Mouse (Mus musculus) lung, adult 2 months (tissue): Measurements from ENCODE around the gene Tnr. TPM values are rescaled to one million over a fixed set of nuclear protein-coding genes. Genes with fewer than 3 reads are reported as not detected.

Experiments
- DNase-seq: peaks from one replicate; pipeline ENCODE4 v3.0.0; 2022
- H3K4me1 ChIP-seq: fragments of 200-500 bp; 2 replicates; pipeline ENCODE4 v1.6.1; 2011; ENCODE audit warnings: low read length; ENCODE audit not compliant: control insufficient read depth, insufficient read depth
- H3K4me3 ChIP-seq: fragments of 200-500 bp; replicated peaks from 2 replicates; pipeline ENCODE3; 2011; ENCODE audit warnings: low read depth, mild to moderate bottlenecking, control low read depth, low read length; ENCODE audit errors: extremely low read depth
- CTCF ChIP-seq: fragments of 200-500 bp; IDR thresholded peaks from 2 replicates; pipeline ENCODE4 v1.5.1; 2011; ENCODE audit warnings: mild to moderate bottlenecking, low read length, control low read depth; ENCODE audit not compliant: insufficient read depth
- POLR2A ChIP-seq: fragments of 200-500 bp; IDR thresholded peaks from 2 replicates; pipeline ENCODE4 v1.6.1; 2011; ENCODE audit warnings: low read depth, mild to moderate bottlenecking, control low read depth, low read length, borderline replicate concordance; ENCODE audit errors: extremely low read depth
- WGBS: fragments of 180-500 bp; shearing (Covaris S2); methylation state at CpG from one replicate; pipeline ENCODE4 v1.1.7; 2018; 5-methylcytosine and 5-hydroxymethylcytosine counted together
- polyA plus RNA-seq: library from polyadenylated mRNA; depleted of rRNA; stranded (reverse); fragments of >200 nt; gene quantifications from 2 replicates; pipeline ENCODE4 v1.2.3, GENCODE M21; 2012

Gene Tnr
- polyA plus RNA-seq, 1 experiment: 0.12 TPM

DNA sequence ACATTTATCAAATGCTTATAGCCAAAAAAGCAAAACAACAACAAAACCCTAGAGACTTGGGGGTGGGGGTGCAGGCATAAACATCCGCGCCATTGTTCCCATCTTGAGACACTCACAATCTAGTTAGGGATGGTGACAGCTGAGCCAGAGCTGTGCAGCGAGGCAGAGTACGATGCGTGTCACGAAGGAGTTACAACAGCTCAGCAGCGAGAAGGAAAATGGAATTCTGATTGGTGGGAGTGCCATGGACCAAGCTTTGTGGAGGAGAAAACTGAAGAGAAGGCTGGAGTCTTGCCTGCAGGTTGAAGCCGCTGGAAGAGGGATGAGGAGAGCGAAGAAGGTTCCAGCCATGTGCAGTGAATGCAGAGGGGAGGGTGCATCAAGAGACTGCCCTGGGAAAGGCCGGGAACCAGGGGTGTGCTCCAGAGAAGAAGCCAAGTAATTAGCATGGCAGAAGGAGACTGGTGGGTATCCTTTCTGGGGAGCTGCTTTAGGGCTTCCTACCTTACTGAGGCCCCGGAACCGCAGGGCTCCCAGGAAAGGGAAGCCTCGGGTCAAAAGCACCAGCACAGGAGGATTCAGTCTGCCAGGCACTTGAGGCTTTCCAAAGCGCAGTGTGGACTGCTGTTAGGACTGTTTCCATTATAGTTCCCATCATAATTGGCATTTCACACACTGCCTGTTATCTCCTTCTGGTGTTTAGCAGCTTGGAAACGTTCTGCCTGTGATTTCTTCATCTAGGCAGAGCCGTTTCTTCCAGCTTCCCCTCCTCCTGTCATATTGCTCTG, 91.3 kb downstream of the Tnr start:
- H3K4me3 ChIP-seq: no peak overlapping the region
- DNase-seq: no peak
- no peaks in the 10 kb centered on the region for H3K4me1 ChIP-seq
- no peak for TF ChIP-seq CTCF
- 64% methylated on average over 16 of the region's 16 CpGs for WGBS

DNA sequence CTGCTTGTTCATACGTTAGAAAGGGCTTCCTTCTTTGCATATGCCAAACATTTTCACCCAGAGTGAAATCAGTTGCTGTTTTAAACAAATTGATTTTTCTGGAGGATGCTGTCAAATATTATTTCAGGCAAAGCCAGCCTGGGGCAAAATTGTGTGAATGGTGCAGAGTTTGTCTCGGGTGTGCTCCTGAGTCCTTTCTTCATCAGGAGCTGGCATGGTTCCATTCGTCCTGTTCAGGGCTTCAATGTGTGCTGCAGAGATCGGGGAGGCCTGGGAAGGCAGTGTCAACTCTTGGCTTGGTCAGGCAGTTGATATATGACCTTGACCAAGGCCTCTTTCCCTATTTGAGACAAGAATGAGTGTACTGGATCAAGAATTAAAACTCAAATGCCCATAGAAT, 92.1 kb downstream of the Tnr start:
- H3K4me1 ChIP-seq: no peaks in the 10 kb centered on the region
- WGBS: 55% methylated on average over 4 of the region's 4 CpGs
- no peak for TF ChIP-seq POLR2A
- no peak for TF ChIP-seq CTCF
- no peak for DNase-seq
- no peak overlapping the region for H3K4me3 ChIP-seq

DNA sequence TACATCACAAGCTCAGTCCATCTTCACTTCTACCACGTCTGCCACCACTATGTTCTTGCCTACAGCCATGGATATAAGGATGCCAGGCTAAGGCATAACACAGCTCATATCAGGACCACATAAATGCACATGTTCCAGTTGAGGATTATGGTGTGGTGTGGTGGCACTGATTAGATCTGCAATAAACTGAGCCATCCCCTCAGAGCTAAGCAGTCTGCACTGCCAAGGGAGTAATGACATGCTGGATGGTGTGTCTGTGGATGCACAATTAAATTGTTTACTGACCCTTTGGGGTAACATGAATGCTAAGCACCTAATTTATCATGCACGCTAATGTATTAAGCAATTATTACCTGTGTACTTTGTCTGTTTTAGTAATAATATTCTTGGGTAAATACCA, 95.6 kb downstream of the Tnr start:
- no peak for DNase-seq
- H3K4me3 ChIP-seq: no peak overlapping the region
- TF ChIP-seq POLR2A: no peak
- TF ChIP-seq CTCF: no peak
- 80% methylated on average over 2 of the region's 2 CpGs for WGBS
- H3K4me1 ChIP-seq: no peaks in the 10 kb centered on the region

DNA sequence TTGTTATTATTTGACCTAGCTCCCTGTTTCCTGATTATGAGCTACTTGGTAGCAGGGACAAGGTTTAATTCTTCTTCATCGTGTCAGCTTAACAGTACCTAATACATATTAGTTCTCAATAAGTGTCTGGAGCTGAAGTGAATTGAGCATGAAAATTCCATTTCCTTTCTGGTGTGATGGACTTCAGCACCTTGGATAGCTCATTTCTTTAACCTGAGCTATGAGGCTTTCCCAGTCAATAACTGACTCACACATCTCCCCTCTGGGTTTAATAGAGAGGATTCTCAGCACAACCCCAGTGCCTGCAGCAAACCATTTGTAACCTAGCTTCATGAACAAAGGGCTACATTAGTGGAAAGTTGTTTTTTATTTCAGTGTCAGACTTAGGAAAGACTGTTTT, 97.8 kb downstream of the Tnr start:
- TF ChIP-seq POLR2A (no peak), CTCF (no peak)
- WGBS: 40% methylated on average over 1 of the region's 1 CpGs
- no peaks in the 10 kb centered on the region for H3K4me1 ChIP-seq
- no peak overlapping the region for H3K4me3 ChIP-seq
- DNase-seq: no peak

DNA sequence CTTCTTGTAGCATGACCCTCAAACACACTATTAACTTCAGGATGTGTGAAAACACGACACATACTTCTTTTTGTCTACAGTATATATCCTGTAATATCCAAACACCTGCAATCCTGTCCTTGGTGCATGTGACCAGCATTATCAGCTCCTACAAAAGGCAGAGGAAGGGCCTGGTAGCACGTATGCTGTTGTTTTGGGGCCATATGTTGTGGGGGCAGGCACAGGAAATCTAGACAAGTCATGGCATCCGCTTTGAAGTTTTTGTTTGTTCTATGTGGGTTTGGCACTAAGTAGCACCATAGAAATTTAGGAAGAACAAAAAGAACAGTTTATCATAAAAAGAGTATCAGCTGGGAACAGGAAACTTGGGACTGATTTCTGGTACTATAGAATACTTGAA, 105.5 kb downstream of the Tnr start:
- 54% methylated on average over 3 of the region's 3 CpGs for WGBS
- no peak for DNase-seq

DNA sequence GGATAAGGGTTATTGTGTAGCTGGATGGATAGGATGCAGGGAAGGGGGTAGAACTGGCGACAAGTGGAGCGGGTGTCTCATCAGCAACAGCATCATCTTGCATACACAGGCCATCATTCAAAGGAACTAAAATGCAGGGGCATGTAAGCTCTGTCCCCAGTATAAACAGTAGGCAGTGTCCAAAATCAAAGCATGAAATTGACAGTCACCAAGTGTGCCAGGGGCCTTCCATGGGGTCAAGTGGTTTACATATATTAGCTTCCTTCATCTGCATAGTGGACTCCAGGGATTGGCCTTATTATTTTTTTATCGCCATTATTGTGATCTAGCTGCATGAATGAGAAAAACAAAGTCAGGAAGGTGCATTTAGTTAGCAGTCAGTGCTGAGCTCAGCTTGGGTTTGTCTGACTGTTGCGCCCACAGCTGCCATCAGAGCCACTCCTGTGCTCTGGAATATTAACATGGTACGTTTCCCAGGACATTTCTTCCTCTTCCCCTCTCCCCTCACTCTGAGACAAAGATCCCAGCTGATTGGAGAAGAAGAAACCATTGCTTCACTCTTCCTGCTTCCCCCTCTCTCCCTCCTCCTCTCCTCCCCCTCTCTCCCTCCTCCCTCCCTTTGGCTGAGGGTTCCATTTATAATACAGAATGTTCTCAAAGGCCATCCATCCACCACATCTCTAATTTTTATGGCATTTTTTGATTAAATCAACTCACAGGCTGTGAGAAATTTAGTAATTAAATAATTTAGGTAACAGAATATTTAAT, 106.4 kb downstream of the Tnr start:
- H3K4me1 ChIP-seq: no peaks in the 10 kb centered on the region
- H3K4me3 ChIP-seq: no peak overlapping the region
- WGBS: 69% methylated on average over 5 of the region's 5 CpGs
- DNase-seq: no peak
- TF ChIP-seq POLR2A (no peak), CTCF (no peak)

More for the DNA sequence above, 105.5 kb downstream of the Tnr start:
- TF ChIP-seq POLR2A (no peak), CTCF (no peak)
- Histone ChIP-seq H3K4me1 (no peaks in the 10 kb centered on the region), H3K4me3 (no peak overlapping the region)

DNA sequence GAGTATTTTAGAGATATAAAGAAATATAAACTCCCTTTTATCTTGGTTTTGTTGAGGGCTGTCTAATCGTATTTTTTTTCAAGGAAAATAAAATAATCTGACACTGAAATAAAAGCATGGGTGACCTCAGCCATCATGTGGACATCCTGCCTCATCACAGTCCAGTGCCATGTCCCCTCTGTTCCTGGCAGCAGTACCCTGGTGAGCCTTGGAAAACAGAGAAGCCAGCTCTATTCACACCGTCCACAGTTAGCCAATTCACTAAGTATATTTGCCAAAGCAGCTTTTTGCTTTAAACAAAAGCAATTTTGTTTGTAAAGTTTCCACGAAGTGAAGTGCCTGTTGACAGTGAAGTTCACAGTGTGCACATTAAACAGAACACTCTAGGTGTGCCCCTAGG, 109.0 kb downstream of the Tnr start:
- no peak overlapping the region for H3K4me3 ChIP-seq
- no peak for DNase-seq
- H3K4me1 ChIP-seq: no peaks in the 10 kb centered on the region
- TF ChIP-seq CTCF: no peak
- TF ChIP-seq POLR2A: no peak
- 64% methylated on average over 3 of the region's 3 CpGs for WGBS

DNA sequence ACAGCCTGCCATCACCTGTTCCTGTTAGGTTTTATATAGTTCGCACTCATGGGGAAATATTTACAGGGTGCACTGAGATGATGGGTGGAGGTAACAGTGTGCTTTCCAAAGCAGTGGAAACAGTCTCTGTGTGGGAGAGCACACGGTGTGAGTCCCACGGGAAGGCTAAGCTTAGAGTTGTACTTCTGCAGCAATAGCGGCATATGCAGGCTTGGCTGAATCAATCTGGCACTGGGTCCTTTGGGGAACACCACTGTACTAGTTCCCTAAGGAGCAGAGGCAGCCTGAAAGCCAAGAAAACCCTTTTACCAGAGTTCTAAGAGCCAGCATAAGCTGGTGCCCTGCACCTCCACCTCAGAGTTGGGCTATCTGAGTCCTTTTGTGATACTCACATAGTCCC, 115.8 kb downstream of the Tnr start:
- no peak overlapping the region for H3K4me3 ChIP-seq
- H3K4me1 ChIP-seq: no peaks in the 10 kb centered on the region
- WGBS: 90% methylated on average over 4 of the region's 4 CpGs
- DNase-seq: no peak
- TF ChIP-seq POLR2A (no peak), CTCF (no peak)

DNA sequence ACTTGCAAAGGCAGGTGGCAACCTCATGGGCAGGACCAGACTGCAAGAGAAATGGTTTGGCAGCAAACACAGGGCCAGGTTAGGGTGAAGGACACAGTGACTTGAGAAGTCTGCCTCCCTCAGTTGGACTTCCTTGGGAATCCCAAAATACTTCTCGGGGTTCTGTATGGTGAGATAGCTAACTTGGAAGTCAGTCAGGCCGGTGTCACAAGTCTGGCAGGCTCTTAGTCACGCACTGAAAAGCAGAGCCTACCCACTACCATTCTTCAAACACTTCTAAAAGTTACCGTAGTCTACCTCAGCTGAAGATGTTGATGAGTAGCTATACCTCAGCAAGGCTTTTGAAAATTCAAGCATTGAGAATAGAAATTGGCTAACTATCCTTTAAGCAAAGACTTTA, 122.2 kb downstream of the Tnr start:
- TF ChIP-seq POLR2A (no peak), CTCF (no peak)
- no peaks in the 10 kb centered on the region for H3K4me1 ChIP-seq
- no peak overlapping the region for H3K4me3 ChIP-seq
- 85% methylated on average over 4 of the region's 4 CpGs for WGBS
- DNase-seq: no peak

DNA sequence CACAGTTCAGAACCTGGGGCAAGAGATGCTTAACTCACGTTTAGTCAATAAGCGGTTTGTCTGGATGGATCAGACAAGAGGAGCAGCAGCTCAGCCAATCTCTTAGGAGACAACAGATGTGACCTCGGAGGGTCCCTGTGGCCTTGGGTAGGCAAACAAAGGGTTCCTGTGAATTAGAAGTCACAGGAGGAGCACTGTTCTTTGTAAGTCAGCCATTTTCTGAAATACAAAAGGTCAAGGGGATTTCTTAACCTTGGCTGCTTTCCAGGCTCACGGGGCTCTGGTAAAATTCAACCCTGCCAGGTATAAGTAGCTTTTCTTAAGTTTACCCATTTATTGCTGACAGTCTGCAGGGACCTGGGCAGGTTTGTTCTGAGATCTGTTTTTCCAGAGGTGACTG, 126.9 kb downstream of the Tnr start:
- Histone ChIP-seq H3K4me3 (no peak overlapping the region), H3K4me1 (no peaks in the 10 kb centered on the region)
- no peak for TF ChIP-seq POLR2A
- no peak for TF ChIP-seq CTCF
- DNase-seq: no peak
- WGBS: 43% methylated on average over 4 of the region's 4 CpGs
